Mouse (Mus musculus): Measurements from ENCODE around the gene Syndig1. TPM values are rescaled to one million over a fixed set of nuclear protein-coding genes. Genes with fewer than 3 reads are reported as not detected.

Syndig1 gene
- polyA plus RNA-seq, 1 experiment from 2014 or later, result 0.08 TPM

GRCm38 (mm10) chr2:149980419-149980818 is 151.4 kb downstream of the Syndig1 start:
- Histone ChIP-seq H3K27me3 (no peaks in the 10 kb centered on the region), H3K9me3 (replicated peaks) (no peaks in the 10 kb centered on the region), H3K27ac (replicated peaks) (no peak overlapping the region), H3K4me1 (replicated peaks) (no peaks in the 10 kb centered on the region), H3K4me3 (replicated peaks) (no peak overlapping the region), H3K4me2 (no peak overlapping the region), H3K36me3 (replicated peaks) (no peaks in the 10 kb centered on the region), H3K9ac (no peak overlapping the region)
- no peak for ATAC-seq (ENCODE audit: insufficient read depth)
- WGBS (ENCODE audit: insufficient replicate concordance), result 59% methylated on average over 1 of the region's 1 CpGs

GRCm38 (mm10) chr2:149982466-149982865 is 153.5 kb downstream of the Syndig1 start:
- no peaks in the 10 kb centered on the region for H3K4me1 ChIP-seq (replicated peaks)
- H3K4me3 ChIP-seq (replicated peaks), result no peak overlapping the region
- H3K4me2 ChIP-seq, result no peak overlapping the region
- H3K9ac ChIP-seq, result no peak overlapping the region
- no peaks in the 10 kb centered on the region for H3K27me3 ChIP-seq
- no peak for ATAC-seq (ENCODE audit: insufficient read depth)
- no peak overlapping the region for H3K27ac ChIP-seq (replicated peaks)
- H3K36me3 ChIP-seq (replicated peaks), result no peaks in the 10 kb centered on the region
- no peaks in the 10 kb centered on the region for H3K9me3 ChIP-seq (replicated peaks)

- Histone ChIP-seq H3K4me1 (replicated peaks) (no peaks in the 10 kb centered on the region), H3K36me3 (replicated peaks) (no peaks in the 10 kb centered on the region), H3K9me3 (replicated peaks) (no peaks in the 10 kb centered on the region), H3K4me3 (replicated peaks) (no peak overlapping the region), H3K9ac (no peak overlapping the region), H3K27me3 (no peaks in the 10 kb centered on the region), H3K27ac (replicated peaks) (no peak overlapping the region), H3K4me2 (no peak overlapping the region)
- ATAC-seq (ENCODE audit: insufficient read depth), result no peak
- WGBS (ENCODE audit: insufficient replicate concordance), result 39% methylated on average over 1 of the region's 1 CpGs
Observed at GRCm38 (mm10) chr2:149983107-149983506, 154.1 kb downstream of the Syndig1 start.

- Histone ChIP-seq H3K9ac (no peak overlapping the region), H3K27me3 (no peaks in the 10 kb centered on the region)
- no peak for ATAC-seq (ENCODE audit: insufficient read depth)
Observed at GRCm38 (mm10) chr2:149987610-149988009, 158.6 kb downstream of the Syndig1 start.

GRCm38 (mm10) chr2:149991506-149991905 is 162.5 kb downstream of the Syndig1 start:
- ATAC-seq (ENCODE audit: insufficient read depth), result no peak
- 41% methylated on average over 2 of the region's 2 CpGs for WGBS (ENCODE audit: insufficient replicate concordance)

More at GRCm38 (mm10) chr2:149987610-149988009, 158.6 kb downstream of the Syndig1 start:
- Histone ChIP-seq H3K9me3 (replicated peaks) (no peaks in the 10 kb centered on the region), H3K4me1 (replicated peaks) (no peaks in the 10 kb centered on the region), H3K27ac (replicated peaks) (no peak overlapping the region), H3K4me3 (replicated peaks) (no peak overlapping the region), H3K4me2 (no peak overlapping the region), H3K36me3 (replicated peaks) (no peaks in the 10 kb centered on the region)

GRCm38 (mm10) chr2:149992921-149993320 is 163.9 kb downstream of the Syndig1 start:
- Histone ChIP-seq H3K27ac (replicated peaks) (no peak overlapping the region), H3K4me2 (no peak overlapping the region), H3K4me3 (replicated peaks) (no peak overlapping the region), H3K36me3 (replicated peaks) (no peaks in the 10 kb centered on the region), H3K27me3 (no peaks in the 10 kb centered on the region), H3K9ac (no peak overlapping the region), H3K9me3 (replicated peaks) (no peaks in the 10 kb centered on the region), H3K4me1 (replicated peaks) (no peaks in the 10 kb centered on the region)
- 70% methylated on average over 4 of the region's 4 CpGs for WGBS (ENCODE audit: insufficient replicate concordance)
- ATAC-seq (ENCODE audit: insufficient read depth), result no peak

More at GRCm38 (mm10) chr2:149991506-149991905, 162.5 kb downstream of the Syndig1 start:
- Histone ChIP-seq H3K4me1 (replicated peaks) (no peaks in the 10 kb centered on the region), H3K36me3 (replicated peaks) (no peaks in the 10 kb centered on the region), H3K27ac (replicated peaks) (no peak overlapping the region), H3K4me2 (no peak overlapping the region), H3K4me3 (replicated peaks) (no peak overlapping the region), H3K9me3 (replicated peaks) (no peaks in the 10 kb centered on the region), H3K27me3 (no peaks in the 10 kb centered on the region), H3K9ac (no peak overlapping the region)

- ATAC-seq (ENCODE audit: insufficient read depth), result no peak
- Histone ChIP-seq H3K9me3 (replicated peaks) (no peaks in the 10 kb centered on the region), H3K27ac (replicated peaks) (no peak overlapping the region), H3K36me3 (replicated peaks) (no peaks in the 10 kb centered on the region), H3K4me1 (replicated peaks) (no peaks in the 10 kb centered on the region), H3K9ac (no peak overlapping the region), H3K4me2 (no peak overlapping the region), H3K4me3 (replicated peaks) (no peak overlapping the region), H3K27me3 (no peaks in the 10 kb centered on the region)
- WGBS (ENCODE audit: insufficient replicate concordance), result 58% methylated on average over 5 of the region's 5 CpGs
Observed at GRCm38 (mm10) chr2:149996382-149996964, 167.5 kb downstream of the Syndig1 start.

- Histone ChIP-seq H3K4me2 (no peak overlapping the region), H3K27ac (replicated peaks) (no peak overlapping the region), H3K4me1 (replicated peaks) (no peaks in the 10 kb centered on the region), H3K27me3 (no peaks in the 10 kb centered on the region), H3K36me3 (replicated peaks) (no peaks in the 10 kb centered on the region), H3K4me3 (replicated peaks) (no peak overlapping the region), H3K9me3 (replicated peaks) (no peaks in the 10 kb centered on the region), H3K9ac (no peak overlapping the region)
- no peak for ATAC-seq (ENCODE audit: insufficient read depth)
- WGBS (ENCODE audit: insufficient replicate concordance), result 69% methylated on average over 2 of the region's 2 CpGs
Observed at GRCm38 (mm10) chr2:149997657-149998056, 168.6 kb downstream of the Syndig1 start.

- H3K27me3 ChIP-seq, result no peaks in the 10 kb centered on the region
- no peak overlapping the region for H3K9ac ChIP-seq
- no peak overlapping the region for H3K4me2 ChIP-seq
- H3K27ac ChIP-seq (replicated peaks), result no peak overlapping the region
- ATAC-seq (ENCODE audit: insufficient read depth), result no peak
- H3K4me3 ChIP-seq (replicated peaks), result no peak overlapping the region
- H3K9me3 ChIP-seq (replicated peaks), result no peaks in the 10 kb centered on the region
- 66% methylated on average over 4 of the region's 4 CpGs for whole genome bisulfite sequencing (ENCODE audit: insufficient replicate concordance)
- no peaks in the 10 kb centered on the region for H3K4me1 ChIP-seq (replicated peaks)
- H3K36me3 ChIP-seq (replicated peaks), result no peaks in the 10 kb centered on the region
Observed at GRCm38 (mm10) chr2:149998373-149999108, 169.5 kb downstream of the Syndig1 start.

GRCm38 (mm10) chr2:150000564-150000963 is 171.6 kb downstream of the Syndig1 start:
- 57% methylated on average over 2 of the region's 2 CpGs for WGBS (ENCODE audit: insufficient replicate concordance)
- no peak for ATAC-seq (ENCODE audit: insufficient read depth)
- Histone ChIP-seq H3K27me3 (no peaks in the 10 kb centered on the region), H3K9ac (no peak overlapping the region), H3K27ac (replicated peaks) (no peak overlapping the region), H3K9me3 (replicated peaks) (no peaks in the 10 kb centered on the region), H3K36me3 (replicated peaks) (no peaks in the 10 kb centered on the region), H3K4me2 (no peak overlapping the region), H3K4me1 (replicated peaks) (no peaks in the 10 kb centered on the region), H3K4me3 (replicated peaks) (no peak overlapping the region)

GRCm38 (mm10) chr2:150003499-150003898 is 174.5 kb downstream of the Syndig1 start:
- no peak overlapping the region for H3K4me2 ChIP-seq
- ATAC-seq (ENCODE audit: insufficient read depth), result no peak
- no peak overlapping the region for H3K27ac ChIP-seq (replicated peaks)
- no peaks in the 10 kb centered on the region for H3K36me3 ChIP-seq (replicated peaks)
- H3K9me3 ChIP-seq (replicated peaks), result no peaks in the 10 kb centered on the region
- no peak overlapping the region for H3K9ac ChIP-seq
- H3K4me1 ChIP-seq (replicated peaks), result no peaks in the 10 kb centered on the region
- H3K4me3 ChIP-seq (replicated peaks), result no peak overlapping the region
- H3K27me3 ChIP-seq, result no peaks in the 10 kb centered on the region
- 75% methylated on average over 3 of the region's 3 CpGs for WGBS (ENCODE audit: insufficient replicate concordance)
